Mouse (Mus musculus): ENCODE results near the gene Asap2.

- TF ChIP-seq GABPA (IDR thresholded peaks at IDR 0.05; ENCODE audit: low read depth, low read length) (no peak), GATA1 (IDR thresholded peaks at IDR 0.05; ENCODE audit: low read depth, low read length) (no peak), POLR2AphosphoS5 (IDR thresholded peaks at IDR 0.05; ENCODE audit: borderline replicate concordance, low read depth, low read length) (no peak), CTCF (IDR thresholded peaks at IDR 0.05 in 2 of 3, conservative IDR thresholded peaks at IDR 0.05 in 1 of 3; ENCODE audit: control insufficient read depth in 1 of 3, insufficient read depth in 1 of 3, low read depth in 2 of 3, low read length in 3 of 3, poor library complexity in 1 of 3, severe bottlenecking in 1 of 3) (no peak), MAX (IDR thresholded peaks at IDR 0.05; ENCODE audit: low read length) (no peak), EP300 (IDR thresholded peaks at IDR 0.05; ENCODE audit: low read depth in 1 of 2, low read length in 2 of 2) (no peak), MXI1 (IDR thresholded peaks at IDR 0.05; ENCODE audit: low read depth, low read length) (no peak), NRF1 (IDR thresholded peaks at IDR 0.05; ENCODE audit: insufficient read depth, low read depth, low read length, poor library complexity, severe bottlenecking) (no peak), POLR2A (IDR thresholded peaks at IDR 0.05; ENCODE audit: control insufficient read depth in 1 of 2, insufficient read depth in 1 of 2, low read depth in 1 of 2, low read length in 2 of 2, poor library complexity in 1 of 2) (no peak), TCF12 (IDR thresholded peaks at IDR 0.05; ENCODE audit: low read depth, low read length) (no peak), ZMIZ1 (IDR thresholded peaks at IDR 0.05; ENCODE audit: low read depth, low read length) (no peak), ETS1 (IDR thresholded peaks at IDR 0.05; ENCODE audit: low read depth, low read length) (no peak)
Measured at GRCm38 (mm10) chr12:21201485-21202269, 211.4 kb downstream of the Asap2 start.

Data from MEL (cell line).